Mouse (Mus musculus): ENCODE measurements at regions not wholly inside any gene's neighbourhood (a gene's known extent, or its start where the extent isn't known, plus 50 kb on each side); places are given as distances from the start of the nearest gene placed in this dataset.

GRCm38 (mm10) chr8:128282802-128283201 lies 75.6 kb upstream of the Nrp1 start:
- no peak overlapping the region for H3K4me3 ChIP-seq
- H3ac ChIP-seq (ENCODE audit: control insufficient read depth, insufficient read length), result no peak overlapping the region
- no peaks in the 10 kb centered on the region for H3K36me3 ChIP-seq (ENCODE audit: control insufficient read depth, insufficient read depth)
- no peak overlapping the region for H3K4me2 ChIP-seq (ENCODE audit: low read depth)
- TF ChIP-seq SRF (IDR thresholded peaks at IDR 0.05; ENCODE audit: control insufficient read depth, insufficient read length, low read depth), result no peak
- TF ChIP-seq MYOG (IDR thresholded peaks at IDR 0.05; ENCODE audit: control insufficient read depth in 1 of 3, insufficient read depth in 1 of 3, insufficient read length in 2 of 3, low read depth in 2 of 3), result no peak
- TF ChIP-seq TCF12 (IDR thresholded peaks at IDR 0.05; ENCODE audit: insufficient read depth, poor library complexity, severe bottlenecking), result no peak
- no peak for TF ChIP-seq REST (IDR thresholded peaks at IDR 0.05; ENCODE audit: insufficient read depth, insufficient read length)
- TF ChIP-seq E2F4 (IDR thresholded peaks at IDR 0.05; ENCODE audit: insufficient read depth), result no peak
- no peak for TF ChIP-seq POLR2A (IDR thresholded peaks at IDR 0.05; ENCODE audit: insufficient read length, low read depth)
- TF ChIP-seq CEBPB (IDR thresholded peaks at IDR 0.05; ENCODE audit: insufficient read depth, poor library complexity, severe bottlenecking), result no peak
- TF ChIP-seq MAX (IDR thresholded peaks at IDR 0.05; ENCODE audit: low read depth), result no peak
- no peak for TF ChIP-seq MYOD1 (IDR thresholded peaks at IDR 0.05; ENCODE audit: control insufficient read depth in 1 of 3, insufficient read length in 2 of 3, low read depth in 2 of 3)
- TF ChIP-seq USF1 (IDR thresholded peaks at IDR 0.05; ENCODE audit: low read depth), result no peak
- H3K79me2 ChIP-seq (ENCODE audit: control insufficient read depth, insufficient read depth), result no peaks in the 10 kb centered on the region
- no peaks in the 10 kb centered on the region for H3K27me3 ChIP-seq (ENCODE audit: control insufficient read depth, insufficient read depth, insufficient read length)

GRCm38 (mm10) chr8:128283365-128283764 lies 75.0 kb upstream of the Nrp1 start:
- no peak for TF ChIP-seq E2F4 (IDR thresholded peaks at IDR 0.05; ENCODE audit: insufficient read depth)
- TF ChIP-seq USF1 (IDR thresholded peaks at IDR 0.05; ENCODE audit: low read depth), result no peak
- no peak for TF ChIP-seq POLR2A (IDR thresholded peaks at IDR 0.05; ENCODE audit: insufficient read length, low read depth)
- no peak for TF ChIP-seq TCF3 (IDR thresholded peaks at IDR 0.05; ENCODE audit: insufficient read length, low read depth)
- TF ChIP-seq CEBPB (IDR thresholded peaks at IDR 0.05; ENCODE audit: insufficient read depth, poor library complexity, severe bottlenecking), result no peak
- TF ChIP-seq MYOD1 (IDR thresholded peaks at IDR 0.05; ENCODE audit: control insufficient read depth in 1 of 3, insufficient read length in 2 of 3, low read depth in 2 of 3), result no peak
- TF ChIP-seq REST (IDR thresholded peaks at IDR 0.05; ENCODE audit: insufficient read depth, insufficient read length), result no peak
- no peak for TF ChIP-seq SRF (IDR thresholded peaks at IDR 0.05; ENCODE audit: control insufficient read depth, insufficient read length, low read depth)
- no peak for TF ChIP-seq MAX (IDR thresholded peaks at IDR 0.05; ENCODE audit: low read depth)
- TF ChIP-seq POLR2AphosphoS2 (IDR thresholded peaks at IDR 0.05; ENCODE audit: insufficient read length, low read depth), result no peak
- TF ChIP-seq TCF12 (IDR thresholded peaks at IDR 0.05; ENCODE audit: insufficient read depth, poor library complexity, severe bottlenecking), result no peak
- no peak for TF ChIP-seq MYOG (IDR thresholded peaks at IDR 0.05; ENCODE audit: control insufficient read depth in 1 of 3, insufficient read depth in 1 of 3, insufficient read length in 2 of 3, low read depth in 2 of 3)

DNA sequence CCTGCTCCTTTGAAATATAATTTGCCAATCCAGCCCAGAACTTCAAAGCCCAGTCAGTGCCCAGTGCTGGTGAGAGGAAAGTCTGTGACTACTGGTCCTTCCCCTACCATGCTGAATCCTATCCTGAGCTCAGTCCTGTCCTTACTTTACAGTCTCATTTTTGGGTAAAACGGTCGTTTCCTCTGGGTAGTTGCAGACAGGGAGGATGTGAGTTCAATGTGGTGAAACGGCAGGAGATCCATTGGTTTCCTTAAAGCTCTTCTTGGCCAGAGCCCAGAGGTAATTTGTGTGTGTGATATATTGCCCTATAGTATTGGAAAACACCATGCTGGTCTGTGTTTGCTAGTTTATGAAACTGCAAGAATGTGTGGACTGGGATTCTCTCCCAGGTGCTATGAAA lies 73.6 kb upstream of the Nrp1 start:
- Histone ChIP-seq H3K36me3 (ENCODE audit: control insufficient read depth, insufficient read depth) (no peaks in the 10 kb centered on the region), H3K4me3 (no peak overlapping the region), H3K79me2 (ENCODE audit: control insufficient read depth, insufficient read depth) (no peaks in the 10 kb centered on the region), H3K4me2 (ENCODE audit: low read depth) (no peak overlapping the region), H3K27me3 (ENCODE audit: control insufficient read depth, insufficient read depth, insufficient read length) (no peaks in the 10 kb centered on the region), H3ac (ENCODE audit: control insufficient read depth, insufficient read length) (no peak overlapping the region)
- TF ChIP-seq USF1 (IDR thresholded peaks at IDR 0.05; ENCODE audit: low read depth) (no peak), CEBPB (IDR thresholded peaks at IDR 0.05; ENCODE audit: insufficient read depth, poor library complexity, severe bottlenecking) (no peak), MYOD1 (IDR thresholded peaks at IDR 0.05; ENCODE audit: control insufficient read depth in 1 of 3, insufficient read length in 2 of 3, low read depth in 2 of 3) (no peak), TCF3 (IDR thresholded peaks at IDR 0.05; ENCODE audit: insufficient read length, low read depth) (no peak), SRF (IDR thresholded peaks at IDR 0.05; ENCODE audit: control insufficient read depth, insufficient read length, low read depth) (no peak), E2F4 (IDR thresholded peaks at IDR 0.05; ENCODE audit: insufficient read depth) (no peak), REST (IDR thresholded peaks at IDR 0.05; ENCODE audit: insufficient read depth, insufficient read length) (no peak), MYOG (IDR thresholded peaks at IDR 0.05; ENCODE audit: control insufficient read depth in 1 of 3, insufficient read depth in 1 of 3, insufficient read length in 2 of 3, low read depth in 2 of 3) (no peak), TCF12 (IDR thresholded peaks at IDR 0.05; ENCODE audit: insufficient read depth, poor library complexity, severe bottlenecking) (no peak)

More at GRCm38 (mm10) chr8:128283365-128283764, 75.0 kb upstream of the Nrp1 start:
- no peaks in the 10 kb centered on the region for H3K79me2 ChIP-seq (ENCODE audit: control insufficient read depth, insufficient read depth)
- H3K4me2 ChIP-seq (ENCODE audit: low read depth), result no peak overlapping the region
- H3K27me3 ChIP-seq (ENCODE audit: control insufficient read depth, insufficient read depth, insufficient read length), result no peaks in the 10 kb centered on the region
- H3K36me3 ChIP-seq (ENCODE audit: control insufficient read depth, insufficient read depth), result no peaks in the 10 kb centered on the region
- no peak overlapping the region for H3K4me3 ChIP-seq
- no peak overlapping the region for H3ac ChIP-seq (ENCODE audit: control insufficient read depth, insufficient read length)

- H3K79me2 ChIP-seq (ENCODE audit: control insufficient read depth, insufficient read depth), result no peaks in the 10 kb centered on the region
- H3K36me3 ChIP-seq (ENCODE audit: control insufficient read depth, insufficient read depth), result no peaks in the 10 kb centered on the region
- no peak for TF ChIP-seq E2F4 (IDR thresholded peaks at IDR 0.05; ENCODE audit: insufficient read depth)
- no peak for TF ChIP-seq MYOD1 (IDR thresholded peaks at IDR 0.05; ENCODE audit: control insufficient read depth in 1 of 3, insufficient read length in 2 of 3, low read depth in 2 of 3)
- no peak for TF ChIP-seq REST (IDR thresholded peaks at IDR 0.05; ENCODE audit: insufficient read depth, insufficient read length)
- TF ChIP-seq MYOG (IDR thresholded peaks at IDR 0.05; ENCODE audit: control insufficient read depth in 1 of 3, insufficient read depth in 1 of 3, insufficient read length in 2 of 3, low read depth in 2 of 3), result no peak
- no peak for TF ChIP-seq USF1 (IDR thresholded peaks at IDR 0.05; ENCODE audit: low read depth)
- TF ChIP-seq POLR2A (IDR thresholded peaks at IDR 0.05; ENCODE audit: insufficient read length, low read depth), result no peak
- TF ChIP-seq MAX (IDR thresholded peaks at IDR 0.05; ENCODE audit: low read depth), result no peak
- TF ChIP-seq TCF3 (IDR thresholded peaks at IDR 0.05; ENCODE audit: insufficient read length, low read depth), result no peak
- no peak for TF ChIP-seq TCF12 (IDR thresholded peaks at IDR 0.05; ENCODE audit: insufficient read depth, poor library complexity, severe bottlenecking)
- no peak for TF ChIP-seq CEBPB (IDR thresholded peaks at IDR 0.05; ENCODE audit: insufficient read depth, poor library complexity, severe bottlenecking)
- TF ChIP-seq SRF (IDR thresholded peaks at IDR 0.05; ENCODE audit: control insufficient read depth, insufficient read length, low read depth), result no peak
- no peak for TF ChIP-seq POLR2AphosphoS2 (IDR thresholded peaks at IDR 0.05; ENCODE audit: insufficient read length, low read depth)
- H3K27me3 ChIP-seq (ENCODE audit: control insufficient read depth, insufficient read depth, insufficient read length), result no peaks in the 10 kb centered on the region
- H3K4me3 ChIP-seq, result no peak overlapping the region
- H3ac ChIP-seq (ENCODE audit: control insufficient read depth, insufficient read length), result no peak overlapping the region
- H3K4me2 ChIP-seq (ENCODE audit: low read depth), result peak overlapping the region; percentile 46
These were observed 68.3 kb upstream of the Nrp1 start for GRCm38 (mm10) chr8:128290076-128290475.

Data from myocyte (in vitro differentiated cells).